In genomic region chr4:133101751-133102150, GRCm38 (mm10) we compare ENCODE assay signal across 16 mouse cellular contexts. TPM values are rescaled to one million over a fixed set of nuclear protein-coding genes. Genes with fewer than 3 reads are reported as not detected.
DNase-seq lines count a peak whose midpoint lies in the region; ATAC-seq and TF ChIP-seq lines count a peak whose summit lies in the region.
"Had no signal": no experiment of that assay in that cellular context is flagged by ENCODE, and none has a peak within 500 bp of the region (broad histone marks: within the 10 kb centered on the region; RNA-seq: fewer than 3 reads in every experiment).

No protein-coding gene starts in this region.

- TF ChIP-seq POLR2A in small intestine, adult 2 months (IDR thresholded peaks at IDR 0.05; ENCODE audit: low read depth, low read length), result no peak

- WGBS in hindbrain, embryonic 15.5 days, result 82% methylated on average over 9 of the region's 9 CpGs
- WGBS in hindbrain, embryonic 12.5 days, result 82% methylated on average over 9 of the region's 9 CpGs
- 79% methylated on average over 9 of the region's 9 CpGs for WGBS in midbrain, embryonic 16.5 days
- 82% methylated on average over 9 of the region's 9 CpGs for WGBS in midbrain, embryonic 13.5 days
- 34% methylated on average over 9 of the region's 9 CpGs for WGBS in small intestine, adult 2 months

- peak overlapping the region; percentile 13 for H3K4me3 ChIP-seq in hindbrain, embryonic 15.5 days
- H3K4me3 ChIP-seq in hindbrain, embryonic 12.5 days, result no peak overlapping the region
- H3K4me3 ChIP-seq in midbrain, embryonic 16.5 days (ENCODE audit: low read depth, low read length), result no peak overlapping the region
- no peak overlapping the region for H3K4me3 ChIP-seq in midbrain, embryonic 13.5 days (replicated peaks)
- H3K4me3 ChIP-seq in small intestine, adult 2 months (ENCODE audit: low read depth, low read length), result peak overlapping the region; percentile 37
- H3K4me3 ChIP-seq: embryonic facial prominence, embryonic 13.5 days had no signal

- H3K9me3 ChIP-seq in hindbrain, embryonic 15.5 days, result no peaks in the 10 kb centered on the region
- no peaks in the 10 kb centered on the region for H3K9me3 ChIP-seq in hindbrain, embryonic 12.5 days (replicated peaks)
- no peaks in the 10 kb centered on the region for H3K9me3 ChIP-seq in midbrain, embryonic 16.5 days (replicated peaks; ENCODE audit: control insufficient read depth, low read length, poor library complexity, severe bottlenecking)
- H3K9me3 ChIP-seq in midbrain, embryonic 13.5 days, result no peaks in the 10 kb centered on the region
- H3K9me3 ChIP-seq: embryonic facial prominence, embryonic 13.5 days had no signal

- peaks cover 25% of the 10 kb centered on the region for H3K4me1 ChIP-seq in hindbrain, embryonic 15.5 days (replicated peaks)
- H3K4me1 ChIP-seq in hindbrain, embryonic 12.5 days, result peaks cover 13% of the 10 kb centered on the region
- H3K4me1 ChIP-seq in midbrain, embryonic 16.5 days (ENCODE audit: control insufficient read depth, insufficient read depth, low read length), result peaks cover 5% of the 10 kb centered on the region; the same call in 1 of the 2 replicates
- peaks cover 6% of the 10 kb centered on the region; the same call in 1 of the 2 replicates for H3K4me1 ChIP-seq in midbrain, embryonic 13.5 days (replicated peaks)
- H3K4me1 ChIP-seq in small intestine, adult 2 months (ENCODE audit: control insufficient read depth, insufficient read depth, insufficient read length, low read length), result peaks cover 7% of the 10 kb centered on the region; the same call in 1 of the 2 replicates

- no peak for ATAC-seq in hindbrain, embryonic 15.5 days (ENCODE audit: low FRiP score, low read depth)
- ATAC-seq in hindbrain, embryonic 12.5 days (ENCODE audit: low FRiP score), result no peak
- no peak for ATAC-seq in midbrain, embryonic 16.5 days
- ATAC-seq in midbrain, embryonic 13.5 days, result no peak

- peak overlapping the region; percentile 16; the same call in 1 of the 2 replicates for H3K9ac ChIP-seq in hindbrain, embryonic 15.5 days
- H3K9ac ChIP-seq in hindbrain, embryonic 12.5 days, result no peak overlapping the region
- H3K9ac ChIP-seq in midbrain, embryonic 16.5 days (ENCODE audit: low read depth, low read length), result no peak overlapping the region
- no peak overlapping the region for H3K9ac ChIP-seq in midbrain, embryonic 13.5 days (replicated peaks)
- H3K9ac ChIP-seq: embryonic facial prominence, embryonic 13.5 days; liver, embryonic 14.5 days had no signal

- peak overlapping the region; percentile 44 for H3K4me2 ChIP-seq in hindbrain, embryonic 15.5 days
- H3K4me2 ChIP-seq in hindbrain, embryonic 12.5 days (replicated peaks), result no peak overlapping the region
- peak overlapping the region; percentile 34 for H3K4me2 ChIP-seq in midbrain, embryonic 16.5 days (ENCODE audit: low read length)
- H3K4me2 ChIP-seq in midbrain, embryonic 13.5 days (replicated peaks), result no peak overlapping the region
- H3K4me2 ChIP-seq: embryonic facial prominence, embryonic 13.5 days had no signal

- no peak for TF ChIP-seq CTCF in small intestine, adult 2 months (IDR thresholded peaks at IDR 0.05; ENCODE audit: extremely low read depth, insufficient read length, insufficient replicate concordance, low read depth, low read length)

- no peaks in the 10 kb centered on the region for H3K27me3 ChIP-seq in hindbrain, embryonic 15.5 days
- H3K27me3 ChIP-seq in hindbrain, embryonic 12.5 days, result no peaks in the 10 kb centered on the region
- no peaks in the 10 kb centered on the region for H3K27me3 ChIP-seq in midbrain, embryonic 16.5 days (ENCODE audit: control insufficient read depth, insufficient read depth, low read depth, low read length)
- no peaks in the 10 kb centered on the region for H3K27me3 ChIP-seq in midbrain, embryonic 13.5 days
- no peaks in the 10 kb centered on the region for H3K27me3 ChIP-seq in small intestine, adult 2 months (ENCODE audit: control insufficient read depth, insufficient read depth, low read length)
- H3K27me3 ChIP-seq: embryonic facial prominence, embryonic 13.5 days had no signal

- H3K36me3 ChIP-seq in hindbrain, embryonic 15.5 days, result no peaks in the 10 kb centered on the region
- H3K36me3 ChIP-seq in hindbrain, embryonic 12.5 days, result no peaks in the 10 kb centered on the region
- no peaks in the 10 kb centered on the region for H3K36me3 ChIP-seq in midbrain, embryonic 16.5 days (ENCODE audit: control insufficient read depth, insufficient read depth, low read length)
- H3K36me3 ChIP-seq in midbrain, embryonic 13.5 days, result no peaks in the 10 kb centered on the region
- peaks cover 18% of the 10 kb centered on the region for H3K36me3 ChIP-seq in small intestine, adult 2 months (ENCODE audit: control insufficient read depth, insufficient read depth, low read length)
- H3K36me3 ChIP-seq: embryonic facial prominence, embryonic 13.5 days had no signal

- H3K27ac ChIP-seq in hindbrain, embryonic 15.5 days (replicated peaks), result no peak overlapping the region
- H3K27ac ChIP-seq in hindbrain, embryonic 12.5 days, result no peak overlapping the region
- no peak overlapping the region for H3K27ac ChIP-seq in midbrain, embryonic 16.5 days (ENCODE audit: low read length)
- H3K27ac ChIP-seq in midbrain, embryonic 13.5 days, result no peak overlapping the region
- H3K27ac ChIP-seq in small intestine, adult 2 months (ENCODE audit: insufficient read depth, low read depth, low read length), result peak overlapping the region; percentile 55
- H3K27ac ChIP-seq: embryonic facial prominence, embryonic 13.5 days; liver, embryonic 14.5 days; macrophage had no signal

- DNase-seq in embryo, embryonic 10 days (ENCODE audit: low spot score), result peak; percentile 3
- DNase-seq in embryo, embryonic 9.5 days (ENCODE audit: extremely low spot score), result no peak
- DNase-seq in layer of hippocampus, adult 8-10 months (ENCODE audit: low spot score in 2 of 2), result no peak
- DNase-seq: adrenal gland, postnatal 10 days; cerebellum, postnatal 36 days; gastrocnemius, postnatal 36 days; heart, postnatal 14 days; kidney, adult 9 months had no signal

RNA-seq across cellular contexts. Expression of gene Wasf2, which starts 28.6 kb away (rescaled TPM):
- polyA plus RNA-seq in hindbrain, embryonic 15.5 days (2015; fragmentation: Nextera tagmentation; extraction: Ambion mirVana), result 30.3 and 31.1 TPM in 2 replicates
- polyA plus RNA-seq in hindbrain, embryonic 12.5 days (2016; fragmentation: Nextera tagmentation; extraction: Ambion mirVana), result 49.0 and 49.1 TPM in 2 replicates
- 20.1 and 27.1 TPM in 2 replicates for polyA plus RNA-seq in midbrain, embryonic 16.5 days (2015; fragmentation: Nextera tagmentation; extraction: Ambion mirVana)
- polyA plus RNA-seq in midbrain, embryonic 13.5 days (2015; fragmentation: Nextera tagmentation; extraction: Ambion mirVana), result 28.8 and 34.2 TPM in 2 replicates
- polyA plus RNA-seq in small intestine, adult 2 months (2012; rRNA removed), result 37.6 and 97.6 TPM in 2 replicates
- total RNA-seq in layer of hippocampus, adult 8-10 months (2022), result 10 to 100 TPM; 35.7 to 48.2 (median 46.7) TPM

Comparison
In these comparisons a context has a peak if more than half of its experiments do, and no peak if none do; other contexts are left out.
1. H3K4me2 ChIP-seq: peak in hindbrain, embryonic 15.5 days (single experiment) and midbrain, embryonic 16.5 days (single experiment); none in hindbrain, embryonic 12.5 days (single experiment) and midbrain, embryonic 13.5 days (single experiment).
2. H3K4me3 ChIP-seq: peak in hindbrain, embryonic 15.5 days (single experiment) and small intestine, adult 2 months (single experiment); none in hindbrain, embryonic 12.5 days (single experiment), midbrain, embryonic 16.5 days (single experiment) and midbrain, embryonic 13.5 days (single experiment).